Mouse (Mus musculus): ENCODE results near the gene Agap1. TPM values are rescaled to one million over a fixed set of nuclear protein-coding genes. Genes with fewer than 3 reads are reported as not detected.

Agap1 gene
- polyA plus RNA-seq, 1 experiment from 2014 or later: 89.6 TPM

GRCm38 (mm10) chr1:89509763-89510340 lies 55.2 kb downstream of the Agap1 start:
- H3K27ac ChIP-seq (replicated peaks; ENCODE audit: low read depth, low read length): 0 out of 2 replicates have a peak overlapping the region, but pooled peaks have one; percentile 2
- peaks cover 22% of the 10 kb centered on the region for H3K4me1 ChIP-seq (ENCODE audit: control insufficient read depth, insufficient read depth, low read length)
- no peaks in the 10 kb centered on the region for H3K27me3 ChIP-seq (ENCODE audit: control insufficient read depth, insufficient read depth, low read length)
- DNase-seq: no peak
- ATAC-seq (ENCODE audit: low FRiP score, low TSS enrichment): no peak
- no peak overlapping the region for H3K4me2 ChIP-seq (ENCODE audit: low read length)
- H3K9me3 ChIP-seq (ENCODE audit: control insufficient read depth, low read length): no peaks in the 10 kb centered on the region
- WGBS: 42% methylated on average over 8 of the region's 8 CpGs
- no peaks in the 10 kb centered on the region for H3K36me3 ChIP-seq (ENCODE audit: control insufficient read depth, insufficient read depth, low read length)
- H3K4me3 ChIP-seq (replicated peaks; ENCODE audit: low read depth, low read length): no peak overlapping the region
- H3K9ac ChIP-seq (replicated peaks; ENCODE audit: low read length): no peak overlapping the region

- H3K4me3 ChIP-seq (replicated peaks; ENCODE audit: low read depth, low read length): no peak overlapping the region
- no peak overlapping the region for H3K9ac ChIP-seq (replicated peaks; ENCODE audit: low read length)
- WGBS: 42% methylated on average over 8 of the region's 8 CpGs
- DNase-seq (no peak), ATAC-seq (ENCODE audit: low FRiP score, low TSS enrichment) (no peak)
- H3K27me3 ChIP-seq (ENCODE audit: control insufficient read depth, insufficient read depth, low read length): no peaks in the 10 kb centered on the region
- H3K36me3 ChIP-seq (ENCODE audit: control insufficient read depth, insufficient read depth, low read length): no peaks in the 10 kb centered on the region
- no peak overlapping the region for H3K4me2 ChIP-seq (ENCODE audit: low read length)
- H3K27ac ChIP-seq (replicated peaks; ENCODE audit: low read depth, low read length): no peak overlapping the region; the same call in 1 of the 2 replicates
- H3K9me3 ChIP-seq (ENCODE audit: control insufficient read depth, low read length): no peaks in the 10 kb centered on the region
- peaks cover 22% of the 10 kb centered on the region for H3K4me1 ChIP-seq (ENCODE audit: control insufficient read depth, insufficient read depth, low read length)
Measured at GRCm38 (mm10) chr1:89510731-89511130, 56.1 kb downstream of the Agap1 start.

GRCm38 (mm10) chr1:89513616-89514283 lies 59.1 kb downstream of the Agap1 start:
- no peak for ATAC-seq (ENCODE audit: low FRiP score, low TSS enrichment)
- 82% methylated on average over 8 of the region's 8 CpGs for WGBS
- H3K9me3 ChIP-seq (ENCODE audit: control insufficient read depth, low read length): no peaks in the 10 kb centered on the region

GRCm38 (mm10) chr1:89515808-89516560 lies 61.4 kb downstream of the Agap1 start:
- Histone ChIP-seq H3K27me3 (ENCODE audit: control insufficient read depth, insufficient read depth, low read length) (no peaks in the 10 kb centered on the region), H3K4me3 (replicated peaks; ENCODE audit: low read depth, low read length) (no peak overlapping the region), H3K9ac (replicated peaks; ENCODE audit: low read length) (no peak overlapping the region), H3K4me2 (ENCODE audit: low read length) (no peak overlapping the region), H3K9me3 (ENCODE audit: control insufficient read depth, low read length) (no peaks in the 10 kb centered on the region), H3K36me3 (ENCODE audit: control insufficient read depth, insufficient read depth, low read length) (no peaks in the 10 kb centered on the region), H3K27ac (replicated peaks; ENCODE audit: low read depth, low read length) (no peak overlapping the region), H3K4me1 (ENCODE audit: control insufficient read depth, insufficient read depth, low read length) (peaks cover 29% of the 10 kb centered on the region)
- DNase-seq (no peak), ATAC-seq (ENCODE audit: low FRiP score, low TSS enrichment) (no peak)
- WGBS: 61% methylated on average over 11 of the region's 11 CpGs

More at GRCm38 (mm10) chr1:89513616-89514283, 59.1 kb downstream of the Agap1 start:
- Histone ChIP-seq H3K27me3 (ENCODE audit: control insufficient read depth, insufficient read depth, low read length) (no peaks in the 10 kb centered on the region), H3K27ac (replicated peaks; ENCODE audit: low read depth, low read length) (no peak overlapping the region), H3K9ac (replicated peaks; ENCODE audit: low read length) (no peak overlapping the region), H3K4me2 (ENCODE audit: low read length) (no peak overlapping the region), H3K36me3 (ENCODE audit: control insufficient read depth, insufficient read depth, low read length) (no peaks in the 10 kb centered on the region), H3K4me3 (replicated peaks; ENCODE audit: low read depth, low read length) (no peak overlapping the region), H3K4me1 (ENCODE audit: control insufficient read depth, insufficient read depth, low read length) (peaks cover 34% of the 10 kb centered on the region)
- no peak for DNase-seq

- WGBS: 7% methylated on average over 5 of the region's 5 CpGs
- no peak for ATAC-seq (ENCODE audit: low FRiP score, low TSS enrichment)
- no peak overlapping the region for H3K4me3 ChIP-seq (replicated peaks; ENCODE audit: low read depth, low read length)
- no peak overlapping the region for H3K9ac ChIP-seq (replicated peaks; ENCODE audit: low read length)
- peaks cover 33% of the 10 kb centered on the region for H3K4me1 ChIP-seq (ENCODE audit: control insufficient read depth, insufficient read depth, low read length)
- no peaks in the 10 kb centered on the region for H3K27me3 ChIP-seq (ENCODE audit: control insufficient read depth, insufficient read depth, low read length)
- no peak overlapping the region for H3K4me2 ChIP-seq (ENCODE audit: low read length)
- H3K27ac ChIP-seq (replicated peaks; ENCODE audit: low read depth, low read length): no peak overlapping the region
- H3K36me3 ChIP-seq (ENCODE audit: control insufficient read depth, insufficient read depth, low read length): no peaks in the 10 kb centered on the region
- H3K9me3 ChIP-seq (ENCODE audit: control insufficient read depth, low read length): no peaks in the 10 kb centered on the region
- DNase-seq: peak; percentile 35
Measured at GRCm38 (mm10) chr1:89517817-89518216, 63.2 kb downstream of the Agap1 start.

- Histone ChIP-seq H3K4me1 (ENCODE audit: control insufficient read depth, insufficient read depth, low read length) (peaks cover 42% of the 10 kb centered on the region), H3K9ac (replicated peaks; ENCODE audit: low read length) (no peak overlapping the region), H3K27ac (replicated peaks; ENCODE audit: low read depth, low read length) (no peak overlapping the region), H3K9me3 (ENCODE audit: control insufficient read depth, low read length) (no peaks in the 10 kb centered on the region), H3K4me2 (ENCODE audit: low read length) (no peak overlapping the region), H3K27me3 (ENCODE audit: control insufficient read depth, insufficient read depth, low read length) (no peaks in the 10 kb centered on the region), H3K36me3 (ENCODE audit: control insufficient read depth, insufficient read depth, low read length) (no peaks in the 10 kb centered on the region), H3K4me3 (replicated peaks; ENCODE audit: low read depth, low read length) (no peak overlapping the region)
- DNase-seq: no peak
- no peak for ATAC-seq (ENCODE audit: low FRiP score, low TSS enrichment)
- WGBS: 23% methylated on average over 17 of the region's 17 CpGs
Measured at GRCm38 (mm10) chr1:89519914-89520643, 65.5 kb downstream of the Agap1 start.

GRCm38 (mm10) chr1:89521406-89521805 lies 66.8 kb downstream of the Agap1 start:
- no peak for ATAC-seq (ENCODE audit: low FRiP score, low TSS enrichment)
- no peak overlapping the region for H3K4me2 ChIP-seq (ENCODE audit: low read length)
- peaks cover 42% of the 10 kb centered on the region for H3K4me1 ChIP-seq (ENCODE audit: control insufficient read depth, insufficient read depth, low read length)
- H3K27me3 ChIP-seq (ENCODE audit: control insufficient read depth, insufficient read depth, low read length): no peaks in the 10 kb centered on the region
- no peaks in the 10 kb centered on the region for H3K36me3 ChIP-seq (ENCODE audit: control insufficient read depth, insufficient read depth, low read length)
- no peak for DNase-seq
- no peaks in the 10 kb centered on the region for H3K9me3 ChIP-seq (ENCODE audit: control insufficient read depth, low read length)
- no peak overlapping the region for H3K27ac ChIP-seq (replicated peaks; ENCODE audit: low read depth, low read length)
- no peak overlapping the region for H3K4me3 ChIP-seq (replicated peaks; ENCODE audit: low read depth, low read length)
- WGBS: 61% methylated on average over 11 of the region's 11 CpGs
- H3K9ac ChIP-seq (replicated peaks; ENCODE audit: low read length): no peak overlapping the region; the same call in 1 of the 2 replicates

- no peak for DNase-seq
- 39% methylated on average over 17 of the region's 17 CpGs for WGBS
- H3K4me1 ChIP-seq (ENCODE audit: control insufficient read depth, insufficient read depth, low read length): peaks cover 40% of the 10 kb centered on the region
Measured at GRCm38 (mm10) chr1:89521935-89522535, 67.4 kb downstream of the Agap1 start.

More at GRCm38 (mm10) chr1:89521935-89522535, 67.4 kb downstream of the Agap1 start:
- no peak for ATAC-seq (ENCODE audit: low FRiP score, low TSS enrichment)
- Histone ChIP-seq H3K4me2 (ENCODE audit: low read length) (no peak overlapping the region), H3K9me3 (ENCODE audit: control insufficient read depth, low read length) (no peaks in the 10 kb centered on the region), H3K9ac (replicated peaks; ENCODE audit: low read length) (no peak overlapping the region; the same call in 1 of the 2 replicates), H3K36me3 (ENCODE audit: control insufficient read depth, insufficient read depth, low read length) (no peaks in the 10 kb centered on the region), H3K27ac (replicated peaks; ENCODE audit: low read depth, low read length) (no peak overlapping the region), H3K27me3 (ENCODE audit: control insufficient read depth, insufficient read depth, low read length) (no peaks in the 10 kb centered on the region), H3K4me3 (replicated peaks; ENCODE audit: low read depth, low read length) (no peak overlapping the region)

All from midbrain, embryonic 14.5 days (tissue).